Mouse (Mus musculus): ENCODE results near the gene Gm9970. TPM values are rescaled to one million over a fixed set of nuclear protein-coding genes. Genes with fewer than 3 reads are reported as not detected.

Gene Gm9970
- not detected for total RNA-seq (2023)

GRCm38 (mm10) chr5:31240637-31241521 is at the start of gene Gm9970, which contains the start of gene Nrbp1:
Gene Gm9970 (minus strand): TSS chr5:31241232.
Gene Nrbp1 (plus strand): TSS chr5:31240864.

GRCm38 (mm10) chr5:31251541-31252101 is 10.6 kb upstream of the Gm9970 start, which contains the start of gene Krtcap3:
Gene Krtcap3 (plus strand): TSS chr5:31251691.

GRCm38 (mm10) chr5:31220448-31221303 is 20.4 kb downstream of the Gm9970 start, which contains the start of gene Ppm1g:
Gene Ppm1g (minus strand): TSS chr5:31220687.

GRCm38 (mm10) chr5:31201742-31202590 is 39.1 kb downstream of the Gm9970 start, which contains the start of gene Zfp513:
Gene Zfp513 (minus strand): TSS chr5:31202303.

GRCm38 (mm10) chr5:31192939-31193630 is 47.9 kb downstream of the Gm9970 start, which contains the start of the genes Snx17 and Eif2b4:
Gene Snx17 (plus strand): TSS chr5:31193227.
Gene Eif2b4 (minus strand): TSS chr5:31193430.

Other genes with a start within 250 kb of the Gm9970 start
- 10 to 100 TPM; 28.9 to 36.2 TPM for gene Atraid, start 192.9 kb downstream of the Gm9970 start, total RNA-seq (2023)
- 10 to 100 TPM; 11.3 to 11.4 TPM for gene Slc5a6, start 192.3 kb downstream of the Gm9970 start, total RNA-seq (2023)
- gene Cad, start 186.5 kb downstream of the Gm9970 start, total RNA-seq (2023): 10 to 100 TPM; 57.5 to 68.5 TPM
- gene Dnajc5g, start 134.9 kb downstream of the Gm9970 start, total RNA-seq (2023): not detected
- under 1 TPM in 1 of 2 experiments, not detected in 1; 0.30 TPM for gene Slc30a3, start 133.0 kb downstream of the Gm9970 start, total RNA-seq (2023)
- not detected for gene Trim54, start 124.5 kb downstream of the Gm9970 start, total RNA-seq (2023)
- gene Ucn, start 102.4 kb downstream of the Gm9970 start, total RNA-seq (2023): not detected
- gene Mpv17, start 87.0 kb downstream of the Gm9970 start, total RNA-seq (2023): 10 to 100 TPM; 19.5 to 25.3 TPM
- gene Gm29609, start 61.3 kb downstream of the Gm9970 start, total RNA-seq (2023): 1 to 10 TPM; 7.3 to 7.7 TPM
- gene Gtf3c2, start 61.1 kb downstream of the Gm9970 start, total RNA-seq (2023): 100 to 1,000 TPM; 163 to 187 TPM
- 10 to 100 TPM; 72.2 to 74.2 TPM for gene Snx17, start 48.0 kb downstream of the Gm9970 start, total RNA-seq (2023)
- gene Eif2b4, start 47.8 kb downstream of the Gm9970 start, total RNA-seq (2023): 10 to 100 TPM; 38.2 to 38.9 TPM
- 10 to 100 TPM; 31.7 to 31.8 TPM for gene Zfp513, start 38.9 kb downstream of the Gm9970 start, total RNA-seq (2023)
- 100 to 1,000 TPM; 134 to 136 TPM for gene Ppm1g, start 20.5 kb downstream of the Gm9970 start, total RNA-seq (2023)
- gene Nrbp1, start 368 bp downstream of the Gm9970 start, total RNA-seq (2023): 100 to 1,000 TPM; 162 to 163 TPM
- 10 to 100 TPM; 17.3 to 30.1 TPM for gene Krtcap3, start 10.5 kb upstream of the Gm9970 start, total RNA-seq (2023)
- gene Ift172, start 49.9 kb upstream of the Gm9970 start, total RNA-seq (2023): 10 to 100 TPM; 14.2 to 18.8 TPM
- gene Fndc4, start 54.8 kb upstream of the Gm9970 start, total RNA-seq (2023): not detected
- gene Gckr, start 56.2 kb upstream of the Gm9970 start, total RNA-seq (2023): not detected
- gene Zfp512, start 211.2 kb upstream of the Gm9970 start, total RNA-seq (2023): 10 to 100 TPM; 38.2 to 40.7 TPM
- 1 to 10 TPM; 3.2 to 3.4 TPM for gene 4930548H24Rik, start 244.5 kb upstream of the Gm9970 start, total RNA-seq (2023)